Mouse (Mus musculus) cerebellum, postnatal 36 days (tissue): ENCODE results near the gene Ube2f.

Source experiments
- DNase-seq, 2 experiments: peaks; one replicate each; pipeline ENCODE4 v3.0.0; 2021 to 2022; ENCODE audit warnings: mixed read lengths in 2 of 2

Gene Ube2f

DNA sequence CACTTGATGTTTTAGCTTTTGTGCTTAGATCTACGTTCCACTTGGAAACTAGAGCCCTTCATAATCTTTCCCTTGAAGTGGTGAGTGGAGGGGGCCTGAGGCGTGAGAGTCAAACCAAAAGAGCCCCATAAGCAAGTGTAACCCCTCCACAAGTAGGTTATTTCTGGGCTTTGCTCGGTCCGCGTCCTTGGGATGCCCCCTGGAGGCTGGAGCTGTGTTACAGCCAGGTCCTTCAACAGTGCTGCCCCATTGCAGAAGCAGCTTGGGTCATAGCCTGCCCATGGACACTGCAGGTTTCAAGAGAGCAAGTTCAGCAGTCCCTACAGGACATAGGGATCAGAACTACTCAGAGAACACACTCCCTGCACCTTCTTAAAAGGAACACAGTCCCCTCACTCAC, 11.0 kb upstream of the Ube2f start:
- DNase-seq: peak; percentile 31 to 34

DNA sequence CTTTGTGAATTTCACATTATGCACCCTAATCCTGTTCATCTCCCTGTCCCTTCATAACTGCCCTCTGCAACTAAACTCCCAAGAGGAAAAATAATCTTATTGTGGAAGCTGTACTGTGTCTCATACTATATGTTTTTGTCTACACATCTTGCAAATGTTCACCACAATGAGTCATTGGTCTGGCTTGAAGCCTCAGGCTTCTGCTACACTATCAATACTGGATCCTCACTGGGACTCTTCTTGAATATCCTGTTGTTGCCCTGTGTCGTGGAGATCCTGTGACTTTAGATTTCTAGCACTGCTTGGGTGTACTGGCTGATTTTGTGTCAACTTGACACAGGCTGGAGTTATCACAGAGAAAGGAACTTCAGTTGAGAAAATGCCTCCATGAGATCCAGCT, 10.3 kb upstream of the Ube2f start:
- no peak for DNase-seq

DNA sequence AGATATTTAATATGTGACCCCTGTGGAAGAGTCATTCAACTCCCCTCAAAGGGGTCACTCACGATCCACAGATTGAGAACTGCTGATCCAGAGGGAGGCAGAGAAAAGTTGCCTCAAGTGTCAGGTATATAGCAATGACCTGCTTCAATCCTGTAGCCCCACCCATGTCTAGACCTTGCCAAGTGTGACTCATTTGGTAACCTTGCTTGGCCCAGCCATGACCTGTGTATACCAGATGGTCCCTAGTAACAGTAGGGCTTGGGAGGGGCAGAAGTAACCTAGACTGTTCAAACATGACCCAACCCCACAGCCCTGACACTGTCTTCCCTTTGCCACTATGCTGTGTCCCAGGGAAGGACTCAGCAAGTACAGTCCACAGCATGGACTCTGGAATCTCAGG, 9.4 kb upstream of the Ube2f start:
- DNase-seq: no peak

DNA sequence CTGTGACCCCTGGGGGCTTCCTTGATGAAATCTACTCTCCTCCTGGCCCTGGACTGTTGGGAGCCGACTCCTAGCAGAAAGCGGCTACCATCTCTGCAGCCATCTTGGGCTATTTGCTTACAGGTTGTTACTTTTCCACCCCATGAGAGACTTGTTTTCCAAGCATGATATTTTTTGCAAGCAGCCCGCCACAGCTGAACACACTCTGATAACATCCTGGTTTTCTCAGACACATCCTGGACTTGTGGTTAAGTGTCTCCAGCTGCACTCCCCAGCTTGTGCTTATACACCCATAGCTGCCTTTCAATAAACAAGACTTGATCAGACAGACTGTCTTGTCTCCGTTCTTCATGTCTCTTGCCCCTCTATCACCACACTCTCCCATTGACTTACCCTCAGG, 8.9 kb upstream of the Ube2f start:
- no peak for DNase-seq

DNA sequence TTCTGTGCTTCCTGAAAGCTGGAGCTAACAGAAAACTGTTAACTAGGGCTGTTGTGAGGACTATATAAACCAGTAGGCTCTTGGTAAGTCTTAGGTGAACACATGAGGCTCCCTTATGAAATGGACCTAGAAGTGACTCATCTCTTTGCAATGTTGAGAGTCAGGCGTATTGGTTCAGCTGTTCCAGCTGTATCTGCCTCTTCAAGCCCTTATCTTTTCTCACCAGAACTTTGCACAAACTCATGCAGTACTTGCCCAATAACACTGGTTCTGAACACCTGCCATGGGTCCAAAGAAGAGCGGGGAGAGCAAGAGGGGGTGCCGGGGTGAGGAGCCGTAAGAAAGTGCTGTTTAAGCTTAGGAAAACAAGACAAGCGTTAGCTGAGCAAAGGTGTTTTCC, 1.9 kb upstream of the Ube2f start:
- DNase-seq: no peak

DNA sequence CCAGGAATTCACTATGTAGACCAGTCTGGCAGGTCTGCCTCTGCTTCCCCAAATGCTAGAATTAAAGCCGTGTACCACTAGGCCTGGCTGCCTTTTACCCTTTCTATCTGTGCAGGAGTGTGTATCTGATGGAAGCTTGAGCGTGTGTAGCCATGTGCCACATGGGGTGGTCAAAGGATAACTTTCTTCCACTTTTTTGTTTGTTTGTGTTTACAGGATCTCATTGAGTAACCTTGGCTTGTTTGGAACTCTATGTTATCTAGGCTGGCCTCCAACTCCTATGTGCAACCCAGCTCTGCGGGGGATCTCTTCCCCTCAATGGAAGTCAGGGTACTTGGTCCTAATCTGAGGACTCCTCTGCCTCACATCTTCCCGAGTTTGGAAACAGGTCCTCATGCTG, 1.1 kb upstream of the Ube2f start:
- DNase-seq: peak in 1 of 2 experiments; percentile 7

DNA sequence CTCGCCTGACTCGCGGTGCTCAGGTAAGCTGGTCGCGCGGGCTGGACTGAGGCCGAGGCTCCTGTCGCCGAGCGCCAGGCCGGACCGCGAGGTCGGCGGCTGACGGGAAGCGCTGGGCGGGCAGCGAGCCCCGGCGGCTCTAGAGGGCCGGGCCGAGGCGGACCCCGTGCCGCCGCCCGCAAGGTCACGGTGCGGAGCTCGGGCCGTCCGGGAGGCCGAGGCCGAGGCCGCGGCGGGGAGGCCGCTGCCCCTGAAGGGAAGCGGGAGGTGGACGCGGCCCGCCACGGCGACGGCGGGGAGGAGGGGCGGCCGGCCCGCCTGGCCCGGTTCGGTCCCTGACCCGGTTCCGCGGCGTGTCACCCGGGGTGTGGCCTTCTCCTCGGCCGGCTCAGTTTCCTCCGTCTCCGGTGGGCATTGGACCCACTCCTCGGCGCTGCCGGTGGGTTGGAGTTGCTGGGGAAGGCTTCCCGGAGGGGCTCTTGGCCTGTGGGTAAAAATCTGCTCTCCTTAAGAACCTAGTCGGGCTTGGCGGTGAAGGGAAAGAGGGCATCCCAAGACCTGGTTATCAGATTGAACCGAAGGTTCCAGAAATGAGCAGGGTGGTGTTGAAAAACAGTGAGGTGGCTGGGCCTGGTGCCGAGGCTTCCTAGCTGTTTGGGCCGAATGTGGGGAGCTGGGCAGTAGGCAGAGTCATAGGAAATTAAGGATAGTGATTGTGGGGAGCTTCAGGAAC, 477 bp downstream of the Ube2f start:
- peak; percentile 27 to 33 for DNase-seq

DNA sequence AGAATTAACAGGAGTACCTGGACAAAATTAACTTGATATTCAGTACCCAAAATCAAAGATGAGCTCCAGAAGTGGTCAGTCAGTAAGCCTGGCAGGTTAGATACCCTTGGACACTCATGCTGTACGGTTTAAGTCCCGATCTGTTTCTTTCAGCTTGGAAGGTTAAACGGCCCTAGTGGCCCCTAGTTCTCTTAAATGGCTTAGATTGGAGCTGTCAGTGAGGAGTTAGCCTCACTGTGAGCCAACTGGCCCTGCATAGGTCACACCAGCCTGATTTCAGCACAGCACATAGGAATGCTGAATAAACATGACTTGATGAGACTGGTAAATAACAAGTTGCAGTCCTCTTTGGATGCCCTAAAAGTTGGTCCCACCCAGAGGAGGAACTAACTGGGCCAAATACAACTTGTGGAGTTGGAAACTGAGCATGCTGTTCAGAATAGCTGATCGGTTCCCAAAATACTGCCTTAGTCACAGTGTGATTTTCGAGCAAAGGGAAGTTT, 1.1 kb downstream of the Ube2f start:
- no peak for DNase-seq

DNA sequence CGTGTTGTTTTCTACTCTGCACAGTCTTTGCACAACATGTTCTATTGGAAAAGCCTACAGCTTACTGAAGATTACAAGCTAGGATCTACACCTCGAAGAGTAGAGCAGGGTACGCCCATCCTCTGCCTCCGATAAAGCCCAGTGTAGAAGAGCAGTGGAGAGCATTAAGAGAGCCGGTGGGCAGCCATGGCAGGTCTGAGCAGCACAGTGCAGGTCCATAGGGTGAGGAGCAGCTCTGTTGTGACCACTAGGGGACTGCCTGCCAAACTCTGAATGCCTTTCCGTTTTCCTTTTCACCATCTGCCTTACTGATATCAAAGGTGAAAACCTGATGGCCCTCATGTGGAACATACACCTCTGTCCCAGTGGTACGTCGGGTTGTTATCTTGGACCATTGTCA, 1.8 kb downstream of the Ube2f start:
- DNase-seq: peak; percentile 9 to 11

DNA sequence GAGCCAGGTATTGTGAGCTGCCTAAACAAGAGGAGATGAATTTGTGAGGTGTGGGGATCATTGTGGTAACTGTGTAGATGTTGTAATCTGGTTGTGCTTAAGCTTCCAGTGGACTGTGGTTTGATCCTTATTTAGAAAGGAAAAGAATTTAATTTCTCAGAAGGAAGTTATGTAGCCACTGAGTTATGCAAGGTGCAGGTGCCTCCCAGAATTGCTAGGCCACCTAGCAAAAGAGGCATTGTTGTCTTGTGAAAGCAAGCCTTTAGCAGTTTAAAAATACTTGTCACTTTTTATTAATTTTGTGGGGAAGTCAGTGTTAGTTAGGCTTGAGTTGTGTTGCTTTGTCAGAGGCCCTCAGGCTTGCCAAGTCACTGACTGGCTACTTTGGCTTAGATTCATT, 7.8 kb downstream of the Ube2f start:
- no peak for DNase-seq

DNA sequence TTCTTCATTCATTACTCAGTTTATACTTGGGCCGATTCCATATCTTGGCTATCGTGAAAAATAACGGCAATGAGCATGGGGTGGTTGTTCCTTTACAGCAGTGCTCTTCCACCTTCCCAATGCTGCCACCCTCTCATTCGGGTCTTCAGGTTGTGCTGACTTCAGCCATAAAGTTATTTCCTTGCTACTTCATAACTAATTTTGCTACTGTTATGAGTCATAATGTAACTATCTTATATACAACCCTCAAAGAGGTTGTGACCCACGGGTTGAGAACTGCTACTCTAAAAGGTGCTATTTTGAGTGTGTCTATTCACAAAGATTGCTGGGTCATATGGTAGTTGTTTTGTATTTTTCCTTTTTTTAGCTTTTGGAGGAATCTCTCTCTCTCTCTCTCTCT, 9.7 kb downstream of the Ube2f start:
- DNase-seq: no peak

DNA sequence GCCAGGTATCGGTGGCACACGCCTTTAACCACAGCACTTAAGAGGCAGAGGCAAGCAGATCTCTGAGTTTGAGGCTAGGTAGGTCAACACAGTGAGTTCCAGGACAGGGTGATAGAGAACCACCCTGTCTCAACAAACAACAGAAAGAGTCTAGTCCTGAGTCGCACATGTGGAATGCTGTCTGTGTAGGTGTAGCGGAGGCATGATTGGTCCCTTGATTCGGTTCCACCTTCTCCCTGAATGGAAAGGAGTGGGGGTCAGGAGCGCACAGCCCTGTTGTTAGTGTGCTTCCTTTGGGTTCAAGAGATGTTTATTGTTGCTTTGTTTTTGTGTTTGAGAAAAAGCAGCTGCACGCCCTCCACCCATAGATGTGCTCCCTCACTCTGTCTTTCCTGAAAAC, 12.4 kb downstream of the Ube2f start:
- DNase-seq: no peak

DNA sequence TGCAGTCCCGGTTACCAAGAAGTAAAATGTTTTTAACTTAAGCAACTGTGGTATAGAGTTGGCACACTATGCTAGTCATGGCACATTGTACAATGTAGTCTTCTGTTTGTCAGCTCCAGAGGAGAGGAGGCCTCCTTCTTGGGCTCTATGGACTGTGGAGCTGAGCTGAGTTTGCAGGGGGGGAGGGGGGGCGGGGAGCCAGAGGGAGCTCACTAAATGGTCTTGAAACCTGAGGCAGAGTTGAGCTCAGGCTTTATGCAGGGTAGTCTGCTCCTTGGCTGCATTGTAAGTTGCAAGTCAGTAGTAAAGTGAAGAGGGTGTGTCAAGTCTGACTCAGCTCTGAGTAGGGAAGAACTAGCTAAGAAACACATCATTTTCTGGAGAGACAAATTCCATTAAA, 22.2 kb downstream of the Ube2f start:
- DNase-seq: no peak

DNA sequence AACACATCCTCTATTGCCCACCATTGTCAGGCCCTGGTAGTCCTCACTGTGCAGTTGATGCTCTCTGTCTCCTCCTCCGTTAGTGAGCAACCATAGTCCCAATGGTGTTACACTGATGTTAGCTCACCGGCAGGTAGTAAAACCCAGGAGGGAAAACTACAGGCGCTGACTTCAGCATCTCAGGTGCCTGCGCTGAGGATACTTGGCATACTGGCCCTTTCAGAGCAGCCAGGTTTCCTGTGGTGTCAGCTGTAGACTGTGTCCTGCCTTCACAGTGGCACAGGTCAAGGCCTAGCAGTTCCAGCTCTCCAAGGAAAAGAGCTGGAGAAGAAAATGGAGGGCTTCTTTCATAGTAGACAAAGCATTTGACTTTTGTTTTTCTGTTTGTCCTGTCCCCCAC, 26.5 kb downstream of the Ube2f start:
- DNase-seq: peak; percentile 15 to 28

DNA sequence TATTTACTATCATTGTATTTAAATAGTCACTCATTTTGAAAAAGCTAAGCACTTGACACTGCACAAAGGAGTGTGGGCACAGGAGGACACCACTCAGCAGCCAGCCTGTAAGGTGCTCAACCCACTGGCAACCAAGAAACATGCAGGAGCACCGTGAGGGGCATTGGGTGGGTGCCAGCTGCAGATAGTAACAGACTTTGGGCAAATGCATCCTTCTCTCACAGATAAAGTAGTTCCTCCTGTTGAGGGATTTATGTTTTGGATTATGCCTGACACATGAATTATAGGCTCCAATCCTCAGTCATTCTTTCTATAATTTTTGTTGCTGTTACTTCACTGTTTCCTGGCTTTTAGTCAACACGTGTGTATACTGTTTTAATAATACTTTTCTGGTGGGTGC, 27.4 kb downstream of the Ube2f start:
- DNase-seq: no peak

DNA sequence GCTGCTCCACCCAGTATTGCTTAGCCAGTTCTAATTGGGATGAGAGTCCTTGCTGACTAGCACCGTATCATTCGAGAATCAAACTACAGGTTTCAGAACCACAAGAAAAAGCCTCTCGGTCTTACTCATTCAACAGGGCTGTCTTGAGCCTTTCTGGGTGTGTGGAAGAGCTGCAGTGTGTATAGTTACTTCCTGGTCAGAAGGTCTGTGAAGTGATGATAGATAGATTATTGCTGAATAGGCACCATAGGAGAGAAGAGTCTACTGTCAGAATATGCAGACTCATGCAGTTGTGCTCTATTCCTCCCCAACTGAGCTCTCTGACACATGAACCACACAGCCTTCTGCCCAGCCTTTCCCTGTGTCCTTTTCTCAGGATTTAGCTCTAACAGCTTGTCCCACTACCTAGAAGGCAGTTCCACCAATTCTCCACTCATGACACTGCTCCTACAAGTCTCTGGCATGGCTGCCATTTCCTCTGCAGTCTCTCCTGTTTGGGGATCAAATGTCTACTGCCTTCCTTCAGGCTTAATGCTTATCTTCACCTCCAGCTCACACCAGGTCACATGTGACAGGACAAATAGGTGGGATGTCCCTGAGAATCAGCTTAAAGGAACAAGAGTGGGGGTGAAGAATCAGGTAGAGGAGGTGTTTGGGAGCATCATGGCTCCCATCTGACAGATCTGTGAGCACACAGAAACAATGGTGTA, 28.5 kb downstream of the Ube2f start:
- DNase-seq: no peak

DNA sequence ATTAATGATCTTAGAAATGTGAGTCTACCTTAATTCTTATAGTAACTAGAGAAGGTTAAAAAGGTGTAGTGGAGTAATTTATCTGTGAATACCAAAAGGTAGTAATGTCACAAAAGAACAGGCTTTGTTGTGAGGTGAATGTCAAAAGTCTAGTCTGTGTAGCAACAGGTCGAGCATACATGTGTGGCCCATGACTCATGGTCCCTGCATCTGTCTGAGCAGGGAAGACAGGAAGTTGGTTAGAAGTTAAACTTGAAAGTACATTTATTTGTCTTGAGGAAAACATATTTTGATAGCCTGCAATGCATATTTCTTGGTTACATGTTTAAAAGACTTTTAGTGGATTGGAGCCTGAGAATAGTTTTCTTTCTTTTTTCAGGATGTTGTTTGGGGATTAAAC, 29.0 kb downstream of the Ube2f start:
- no peak for DNase-seq

DNA sequence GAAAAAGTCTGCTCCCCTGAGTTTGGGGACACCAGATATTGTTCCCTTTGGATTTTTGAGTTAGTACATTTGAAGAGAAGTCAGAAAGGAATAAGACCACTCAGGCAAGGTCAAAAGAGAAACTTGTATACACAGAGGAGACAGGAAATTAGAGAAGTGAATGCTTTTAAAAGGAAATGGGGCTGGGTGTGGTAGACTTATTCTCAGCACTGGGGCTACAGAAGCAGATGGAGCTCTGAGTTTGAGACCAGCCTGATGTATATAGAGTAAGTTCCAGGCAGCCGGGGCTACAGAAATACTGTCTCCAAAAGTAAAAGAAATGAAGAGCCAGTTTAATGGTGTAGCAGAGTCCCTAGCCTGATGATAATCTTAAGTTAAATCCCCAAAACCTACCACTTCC, 32.5 kb downstream of the Ube2f start:
- no peak for DNase-seq

DNA sequence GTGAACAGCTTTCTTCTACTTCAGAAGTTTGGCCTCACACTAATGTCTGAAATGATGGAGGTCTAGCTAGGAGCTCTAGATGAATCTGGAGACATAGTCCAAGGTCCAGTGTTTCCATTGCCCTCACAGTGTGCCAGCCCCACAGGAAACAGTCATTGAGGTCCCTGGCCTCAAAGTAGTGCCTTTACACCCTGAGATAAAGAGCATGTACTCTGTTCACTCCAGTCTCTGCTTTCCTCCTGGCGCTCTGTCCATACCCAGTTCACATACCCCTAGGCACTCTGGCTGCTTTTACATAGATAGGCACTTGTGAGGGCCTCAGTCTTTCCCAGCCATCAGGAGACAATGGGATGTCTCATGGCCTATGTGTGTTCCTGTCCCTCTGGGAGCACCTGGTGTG, 39.3 kb downstream of the Ube2f start:
- DNase-seq: no peak

DNA sequence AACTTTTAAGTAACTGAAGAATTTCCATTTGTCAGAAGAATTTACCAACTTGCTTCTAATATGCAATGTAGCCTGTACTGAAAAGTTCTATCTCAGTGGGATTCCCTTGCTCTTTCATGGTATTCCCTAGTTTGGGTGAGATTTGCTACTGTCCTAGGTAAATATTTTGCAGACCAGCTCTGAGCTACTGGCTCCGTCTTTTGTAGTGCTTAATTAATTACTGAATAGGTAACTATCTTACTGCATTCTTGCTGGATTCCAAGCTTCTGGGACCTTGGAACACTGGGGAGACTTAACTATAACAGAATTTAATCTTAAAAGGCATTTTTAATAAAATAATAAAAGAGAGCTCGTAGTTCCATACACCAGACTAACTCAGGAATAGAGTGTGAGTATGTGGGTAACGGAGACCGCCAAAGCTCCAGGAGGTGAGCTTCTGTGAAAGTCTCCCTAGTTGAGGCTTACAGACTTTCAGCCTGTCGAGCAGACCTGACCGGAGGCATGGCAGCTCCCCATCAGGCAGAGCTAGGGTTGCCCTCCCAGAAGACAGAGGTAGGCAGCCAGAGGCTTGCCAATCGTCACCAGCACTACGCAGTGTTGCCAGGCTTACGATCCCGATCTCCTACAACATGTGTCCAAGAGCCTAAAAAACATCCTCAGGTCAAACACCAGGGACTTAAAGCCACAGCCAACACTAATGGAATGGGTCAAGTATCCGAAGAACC, 42.2 kb downstream of the Ube2f start:
- DNase-seq: no peak

DNA sequence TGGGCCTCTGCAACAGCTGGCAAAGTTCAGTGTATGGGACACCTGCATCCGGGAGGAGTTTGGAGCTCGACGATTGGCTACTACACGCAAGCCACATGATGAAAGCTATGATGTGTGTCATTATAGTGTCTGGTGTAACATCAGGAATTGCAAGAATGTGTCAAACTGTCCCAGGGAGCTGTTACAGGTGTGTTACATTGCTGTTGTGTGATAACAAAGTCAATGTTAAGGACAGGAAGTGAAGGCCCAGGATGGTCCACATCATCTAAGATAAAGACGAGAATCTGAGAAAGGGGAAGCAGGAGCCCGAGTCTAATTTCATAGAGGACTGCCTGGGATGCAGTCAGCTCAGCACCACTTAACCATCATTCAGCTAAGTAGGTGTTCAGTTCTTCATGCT, 45.4 kb downstream of the Ube2f start:
- no peak for DNase-seq

DNA sequence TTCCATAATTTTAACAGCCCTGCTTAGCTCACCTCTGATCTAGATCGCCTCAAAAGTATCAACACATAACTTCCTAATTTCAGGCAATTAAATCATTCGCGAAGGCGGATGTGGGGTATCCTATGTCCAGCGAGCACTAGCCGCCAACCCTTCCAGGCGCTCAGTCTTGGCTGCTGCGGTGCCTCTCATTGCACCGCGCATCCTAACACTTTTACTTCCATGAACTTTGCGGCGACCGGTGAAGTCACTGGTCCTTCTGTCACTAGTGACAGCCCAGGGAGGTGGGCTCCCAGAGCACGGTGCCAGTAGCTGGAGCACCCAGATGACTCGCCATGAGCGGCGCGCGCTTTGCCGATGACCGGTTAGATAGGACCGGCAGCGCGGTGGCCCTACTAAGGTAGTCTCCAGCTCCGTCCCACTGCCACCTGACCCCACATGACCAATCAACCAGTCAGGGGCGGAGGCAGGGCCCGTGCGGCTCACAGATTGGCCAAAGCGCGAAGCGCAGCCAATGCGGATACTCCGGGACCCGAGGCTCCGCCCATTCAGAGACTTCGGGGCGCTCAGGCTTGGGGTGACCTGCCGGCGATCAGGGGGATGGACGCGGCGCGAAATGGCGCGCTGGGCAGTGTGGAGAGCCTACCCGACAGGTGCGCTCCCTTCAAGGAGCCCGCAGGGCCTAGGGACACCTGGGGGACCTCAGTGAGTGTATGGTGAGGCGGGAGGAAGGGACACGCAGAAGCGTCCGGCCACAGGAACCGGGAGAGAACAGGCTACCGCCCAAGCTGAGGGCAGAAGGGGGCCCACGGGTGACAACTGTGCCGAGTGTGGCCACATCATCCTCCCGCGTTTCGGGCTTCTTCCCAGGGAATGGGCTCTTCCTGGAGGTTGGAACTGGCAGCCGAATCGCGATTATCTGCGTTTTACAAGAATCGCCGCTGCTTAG, 48.0 kb downstream of the Ube2f start, which contains the start of gene Scly:
TSS of gene Scly (plus strand) at position 540 of the 946 bp plus-strand sequence.
- peak; percentile 94 to 96 for DNase-seq
